Mouse (Mus musculus) intestine, postnatal 0 days (tissue): Measurements from ENCODE around the gene Rnf11. TPM values are rescaled to one million over a fixed set of nuclear protein-coding genes. Genes with fewer than 3 reads are reported as not detected.

Experiments
- ATAC-seq: fragments of 200-750 bp; cut with Nextera tagmentation; 2 replicates; pipeline ENCODE4 v1.8.0; 2017; ENCODE audit warnings: mild to moderate bottlenecking, moderate TSS enrichment, moderate library complexity
- H3K27ac ChIP-seq: fragments of 300-500 bp; sonication (generic); 2 replicates; pipeline ENCODE4 v1.5.1; 2014; ENCODE audit warnings: mild to moderate bottlenecking, low read depth, low read length, moderate library complexity
- H3K27me3 ChIP-seq: fragments of 300-500 bp; sonication (generic); replicated peaks from 2 replicates; pipeline ENCODE4 v1.6.1; 2014; ENCODE audit warnings: low read length, mixed read lengths; ENCODE audit not compliant: control insufficient read depth, insufficient read depth
- H3K36me3 ChIP-seq: fragments of 300-500 bp; sonication (generic); 2 replicates; pipeline ENCODE4 v1.6.1; 2014; ENCODE audit warnings: mild to moderate bottlenecking, moderate library complexity; ENCODE audit not compliant: control insufficient read depth, insufficient read depth
- H3K4me1 ChIP-seq: fragments of 300-500 bp; sonication (generic); replicated peaks from 2 replicates; pipeline ENCODE4 v1.6.1; 2014; ENCODE audit warnings: antibody characterized with exemption, low read length, mixed read lengths; ENCODE audit not compliant: control insufficient read depth, insufficient read depth
- H3K4me2 ChIP-seq: fragments of 300-500 bp; sonication (generic); replicated peaks from 2 replicates; pipeline ENCODE4 v1.6.1; 2014; ENCODE audit warnings: low read depth, mild to moderate bottlenecking, moderate library complexity
- H3K4me3 ChIP-seq: fragments of 300-500 bp; sonication (generic); 2 replicates; pipeline ENCODE4 v1.5.1; 2014; ENCODE audit warnings: low read depth, low read length
- H3K9ac ChIP-seq: fragments of 300-500 bp; sonication (generic); 2 replicates; pipeline ENCODE4 v1.6.1; 2014; ENCODE audit warnings: mild to moderate bottlenecking, low read depth, low read length
- H3K9me3 ChIP-seq: fragments of 300-500 bp; sonication (generic); 2 replicates; pipeline ENCODE4 v1.6.1; 2016; ENCODE audit warnings: mixed run types; ENCODE audit not compliant: control insufficient read depth
- CTCF ChIP-seq: sonication (generic); IDR thresholded peaks from 2 replicates; pipeline ENCODE4 v1.5.1; 2016; ENCODE audit warnings: low read depth, mild to moderate bottlenecking, control low read depth, antibody characterized with exemption, moderate library complexity
- WGBS: fragments of 180-500 bp; shearing (Covaris S2); extraction: QIAGEN DNeasy Blood & Tissue Kit; methylation state at CpG from one replicate; pipeline ENCODE4 v1.1.7; 2014; 5-methylcytosine and 5-hydroxymethylcytosine counted together
- polyA plus RNA-seq: library from polyadenylated mRNA; unstranded; fragments of >200 nt; fragmentation: Nextera tagmentation; extraction: Ambion mirVana; gene quantifications from 2 replicates; pipeline ENCODE4 v1.2.1, GENCODE M21; 2015

The Rnf11 gene
- polyA plus RNA-seq, 1 experiment from 2014 or later: 36.0 TPM

- Histone ChIP-seq H3K36me3 (no peaks in the 10 kb centered on the region), H3K4me3 (no peak overlapping the region), H3K27me3 (no peaks in the 10 kb centered on the region), H3K27ac (no peak overlapping the region), H3K4me2 (no peak overlapping the region), H3K9ac (no peak overlapping the region), H3K9me3 (no peaks in the 10 kb centered on the region), H3K4me1 (no peaks in the 10 kb centered on the region)
- WGBS: 87% methylated on average over 5 of the region's 5 CpGs
- TF ChIP-seq CTCF: no peak
- no peak for ATAC-seq
Measured at GRCm38 (mm10) chr4:109412233-109412632, 72.3 kb downstream of the Rnf11 start.

DNA sequence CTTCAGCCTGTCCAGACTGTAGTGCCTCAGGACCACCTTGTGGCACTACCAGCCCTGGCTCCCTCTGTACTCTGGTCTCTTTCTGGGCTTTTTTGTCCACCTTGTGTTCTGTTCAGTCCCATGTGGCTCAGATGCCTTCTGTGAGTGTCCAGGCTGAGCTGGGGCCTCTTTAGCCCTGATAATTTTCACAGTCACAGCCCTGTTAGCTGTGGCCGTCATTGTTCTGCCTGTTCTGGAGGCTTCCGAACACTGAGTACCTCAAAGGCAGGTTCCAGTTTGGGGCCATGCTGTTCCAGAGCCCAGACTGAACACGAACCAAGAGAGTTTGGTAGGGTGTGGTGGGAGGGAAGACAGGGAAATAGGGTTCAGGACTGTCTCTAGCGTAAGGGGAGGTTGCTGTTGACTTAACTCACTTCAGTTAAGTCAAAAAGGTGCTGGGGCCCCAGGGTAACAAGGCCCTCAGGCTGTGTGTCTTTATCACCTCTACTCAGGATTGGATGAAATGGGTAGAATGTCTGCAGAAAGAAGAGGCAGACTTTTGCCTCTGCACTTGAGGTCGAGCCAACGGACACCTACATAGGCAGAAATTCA, 73.1 kb downstream of the Rnf11 start:
- WGBS: 53% methylated on average over 6 of the region's 6 CpGs
- ATAC-seq: no peak
- H3K27ac ChIP-seq: no peak overlapping the region
- no peak overlapping the region for H3K9ac ChIP-seq
- no peaks in the 10 kb centered on the region for H3K27me3 ChIP-seq
- H3K4me1 ChIP-seq: peaks cover 2% of the 10 kb centered on the region; the same call in 1 of the 2 replicates
- H3K4me2 ChIP-seq: no peak overlapping the region
- no peak for TF ChIP-seq CTCF
- H3K9me3 ChIP-seq: no peaks in the 10 kb centered on the region
- H3K36me3 ChIP-seq: no peaks in the 10 kb centered on the region
- no peak overlapping the region for H3K4me3 ChIP-seq

- ATAC-seq: no peak
- 49% methylated on average over 9 of the region's 9 CpGs for WGBS
- Histone ChIP-seq H3K4me2 (no peak overlapping the region), H3K9me3 (no peaks in the 10 kb centered on the region), H3K9ac (no peak overlapping the region), H3K27ac (no peak overlapping the region), H3K4me3 (no peak overlapping the region), H3K36me3 (no peaks in the 10 kb centered on the region), H3K4me1 (peaks cover 5% of the 10 kb centered on the region; the same call in 1 of the 2 replicates), H3K27me3 (no peaks in the 10 kb centered on the region)
- TF ChIP-seq CTCF: no peak
Measured at GRCm38 (mm10) chr4:109410681-109411376, 73.7 kb downstream of the Rnf11 start.

GRCm38 (mm10) chr4:109407701-109408485, 76.6 kb downstream of the Rnf11 start:
- 67% methylated on average over 9 of the region's 9 CpGs for WGBS
- no peaks in the 10 kb centered on the region for H3K27me3 ChIP-seq
- no peak for TF ChIP-seq CTCF
- peaks cover 5% of the 10 kb centered on the region; the same call in 1 of the 2 replicates for H3K36me3 ChIP-seq
- no peaks in the 10 kb centered on the region for H3K9me3 ChIP-seq
- peaks cover 5% of the 10 kb centered on the region; the same call in 1 of the 2 replicates for H3K4me1 ChIP-seq
- no peak for ATAC-seq
- H3K27ac ChIP-seq: peak overlapping the region; percentile 82
- peak overlapping the region; percentile 62 for H3K4me3 ChIP-seq
- no peak overlapping the region for H3K9ac ChIP-seq
- peak overlapping the region; percentile 99 for H3K4me2 ChIP-seq

DNA sequence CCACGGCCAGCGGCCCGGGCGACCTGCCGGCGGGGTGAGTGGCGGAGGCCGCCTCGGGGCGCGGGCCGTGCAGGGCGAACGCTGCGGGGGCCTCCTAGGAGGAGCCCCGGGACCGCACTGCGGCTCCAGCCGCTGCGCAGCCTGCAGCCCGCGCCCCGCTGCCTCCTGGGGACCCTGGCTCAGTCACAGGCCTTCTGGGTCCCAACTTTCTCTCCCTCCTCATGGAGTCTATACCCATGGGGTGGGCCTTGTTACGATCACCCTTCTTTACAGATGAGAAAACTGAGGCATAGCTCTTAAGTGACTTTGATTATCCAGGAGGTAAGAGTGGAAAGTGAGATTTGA, 77.4 kb downstream of the Rnf11 start:
- peaks cover 5% of the 10 kb centered on the region; the same call in 1 of the 2 replicates for H3K36me3 ChIP-seq
- H3K9me3 ChIP-seq: no peaks in the 10 kb centered on the region
- no peak; the same call in 1 of the 2 replicates for ATAC-seq
- 4% methylated on average over 23 of the region's 24 CpGs for WGBS
- H3K4me1 ChIP-seq: peaks cover 5% of the 10 kb centered on the region; the same call in 1 of the 2 replicates
- H3K27ac ChIP-seq: peak overlapping the region; percentile 82
- no peak for TF ChIP-seq CTCF
- no peaks in the 10 kb centered on the region for H3K27me3 ChIP-seq
- peak overlapping the region; percentile 58 for H3K9ac ChIP-seq
- peak overlapping the region; percentile 62 for H3K4me3 ChIP-seq
- H3K4me2 ChIP-seq: peak overlapping the region; percentile 99
